Mouse (Mus musculus) thymus, adult 2 months (tissue): ENCODE results near the gene Rab43.

Experiments used
- CTCF ChIP-seq: fragments of 200-500 bp; IDR thresholded peaks from 2 replicates; pipeline ENCODE4 v1.5.1; 2012; ENCODE audit warnings: mild to moderate bottlenecking, control low read depth, low read length, moderate library complexity, borderline replicate concordance; ENCODE audit not compliant: control insufficient read depth, poor library complexity, insufficient read depth; ENCODE audit errors: extremely low read depth
- POLR2A ChIP-seq: fragments of 200-500 bp; IDR thresholded peaks from 2 replicates; pipeline ENCODE4 v1.6.1; 2012; ENCODE audit warnings: mild to moderate bottlenecking, low read length, control low read depth, moderate library complexity; ENCODE audit not compliant: control insufficient read depth, poor library complexity, insufficient read depth; ENCODE audit errors: extremely low read depth

DNA sequence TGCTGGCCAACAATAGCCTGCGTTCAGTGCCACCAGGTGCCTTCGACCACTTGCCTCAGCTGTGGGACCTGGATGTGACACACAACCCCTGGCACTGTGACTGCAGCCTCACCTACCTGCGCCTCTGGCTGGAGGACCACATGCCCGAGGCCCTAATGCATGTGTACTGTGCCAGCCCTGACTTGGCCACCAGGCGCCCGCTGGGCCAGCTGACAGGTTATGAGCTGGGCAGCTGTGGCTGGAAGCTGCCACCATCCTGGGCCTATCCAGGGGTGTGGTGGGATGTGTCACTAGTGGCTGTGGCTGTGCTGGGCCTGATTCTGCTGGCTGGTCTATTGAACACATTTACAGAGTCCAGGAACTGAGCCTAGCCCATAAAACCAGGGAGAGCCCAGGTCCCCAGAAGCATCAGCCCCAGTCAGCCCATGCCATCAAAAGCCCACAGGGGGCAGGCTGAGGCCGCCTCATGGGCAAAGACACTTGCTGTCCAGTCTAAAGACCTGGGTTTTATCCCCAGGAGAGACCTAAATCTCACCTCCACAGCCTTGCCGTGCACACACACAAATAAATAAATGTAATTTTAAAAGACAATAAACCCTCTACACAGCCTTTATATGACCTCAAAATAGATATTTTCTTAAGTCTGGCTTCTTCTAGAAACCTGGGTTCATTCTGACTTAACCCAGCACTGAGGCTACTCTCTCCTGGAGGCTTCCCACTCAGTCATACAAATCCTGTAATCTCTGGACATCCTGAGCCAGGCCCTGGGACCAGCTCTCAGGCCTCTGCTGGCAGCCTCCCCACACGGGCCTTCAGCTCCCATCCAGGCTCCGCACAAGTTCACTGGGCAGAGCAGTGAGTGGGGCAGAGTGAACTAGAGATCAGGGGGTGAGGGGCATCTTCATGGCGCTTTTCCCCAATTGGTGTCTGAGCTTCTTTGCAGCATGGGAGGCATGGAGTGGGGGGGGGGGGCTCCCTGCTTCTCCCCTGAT is 32.5 kb downstream of the Rab43 start:
- TF ChIP-seq CTCF: no peak
- TF ChIP-seq POLR2A: no peak
